Mouse (Mus musculus): ENCODE data around the gene Lamc1. TPM values are rescaled to one million over a fixed set of nuclear protein-coding genes. Genes with fewer than 3 reads are reported as not detected.

Gene Lamc1
- total and polyA plus RNA-seq, 3 experiments, result 13.1 to 174 (median 32.4) TPM

DNA sequence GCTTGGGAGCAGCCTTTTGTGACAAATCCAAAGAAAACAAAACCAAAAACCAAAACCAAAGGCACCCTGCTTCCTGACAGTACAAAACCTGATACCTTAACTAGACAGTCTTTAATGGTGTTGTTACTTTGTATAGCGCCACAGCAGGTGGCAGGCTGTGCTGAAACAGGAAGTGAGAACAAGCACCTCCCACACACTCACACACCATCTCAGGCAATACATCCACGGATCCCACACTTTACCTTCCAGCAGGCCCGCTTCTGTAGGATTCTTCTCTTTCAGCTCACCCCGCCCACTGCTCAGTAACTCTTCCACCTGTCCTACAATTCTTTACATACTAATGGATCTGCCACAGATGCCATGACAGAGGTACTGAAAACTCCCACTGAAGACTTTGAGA, 44.6 kb downstream of the Lamc1 start:
- no peak overlapping the region for H3K27ac ChIP-seq (ENCODE audit: control insufficient read depth, low read depth, low read length)
- H3K79me2 ChIP-seq (ENCODE audit: control insufficient read depth, insufficient read depth, low read length, poor library complexity), result no peaks in the 10 kb centered on the region; the same call in 1 of the 2 replicates
- DNase-seq (ENCODE audit: low read depth, low spot score), result peak; percentile 51
- peaks cover 0 to 13% of the 10 kb centered on the region in 2 experiments; a peak in 2 of 4 replicates for H3K36me3 ChIP-seq (ENCODE audit: control insufficient read depth in 1 of 2, insufficient read depth in 2 of 2, low read length in 2 of 2)
- no peaks in the 10 kb centered on the region for H3K9me3 ChIP-seq (replicated peaks; ENCODE audit: insufficient read depth, low read length)
- no peak overlapping the region for H3K9ac ChIP-seq (ENCODE audit: control insufficient read depth, low read depth, low read length, poor library complexity, severe bottlenecking)
- peaks cover 4 to 14% of the 10 kb centered on the region in 2 experiments; a peak in 3 of 4 replicates for H3K4me1 ChIP-seq (ENCODE audit: control insufficient read depth in 1 of 2, insufficient read depth in 2 of 2, low read length in 2 of 2)
- H3K4me3 ChIP-seq (ENCODE audit: control insufficient read depth in 1 of 2, insufficient read depth in 1 of 2, low read depth in 2 of 2, low read length in 2 of 2), result no peak overlapping the region
- TF ChIP-seq USF1 (IDR thresholded peaks at IDR 0.05; ENCODE audit: low read depth, low read length) (no peak), GABPA (IDR thresholded peaks at IDR 0.05; ENCODE audit: low read depth, low read length) (no peak), HCFC1 (IDR thresholded peaks at IDR 0.05; ENCODE audit: low read depth, low read length) (no peak)
- no peaks in the 10 kb centered on the region for H3K27me3 ChIP-seq (ENCODE audit: control insufficient read depth in 1 of 2, insufficient read depth in 2 of 2, low read length in 2 of 2)

DNA sequence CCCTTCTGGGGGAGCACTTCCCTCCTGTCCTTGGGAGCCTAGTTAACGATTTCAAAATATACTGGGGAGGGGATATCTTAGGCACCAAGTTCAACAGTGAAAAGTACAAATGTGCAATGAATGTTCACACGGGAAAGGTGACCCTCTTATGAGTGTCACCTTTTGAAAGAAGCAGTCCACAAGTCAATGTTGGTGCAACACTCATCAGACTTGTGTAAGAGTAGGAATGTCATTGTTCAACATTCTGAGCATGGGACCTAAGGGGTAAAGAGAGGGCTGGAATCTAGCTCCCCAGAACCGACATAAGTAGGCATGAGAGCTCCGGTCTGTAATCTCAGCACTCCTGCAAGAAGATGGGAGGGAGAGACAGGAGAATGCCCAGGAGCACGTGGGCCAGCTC, 45.1 kb downstream of the Lamc1 start:
- no peak for DNase-seq (ENCODE audit: low read depth, low spot score)
- no peak overlapping the region for H3K27ac ChIP-seq (ENCODE audit: control insufficient read depth, low read depth, low read length)
- TF ChIP-seq CHD2 (IDR thresholded peaks at IDR 0.05; ENCODE audit: low read length), result no peak
- no peak for TF ChIP-seq CTCF (IDR thresholded peaks at IDR 0.05 in 2 of 3, conservative IDR thresholded peaks at IDR 0.05 in 1 of 3; ENCODE audit: control insufficient read depth in 1 of 3, insufficient read depth in 1 of 3, low read depth in 2 of 3, low read length in 3 of 3, poor library complexity in 1 of 3, severe bottlenecking in 1 of 3)
- no peak for TF ChIP-seq SMC3 (IDR thresholded peaks at IDR 0.05; ENCODE audit: low read depth, low read length)
- TF ChIP-seq UBTF (IDR thresholded peaks at IDR 0.05; ENCODE audit: borderline replicate concordance, insufficient read depth, low read depth, low read length), result no peak
- TF ChIP-seq EP300 (IDR thresholded peaks at IDR 0.05; ENCODE audit: low read depth in 1 of 2, low read length in 2 of 2), result no peak
- no peak for TF ChIP-seq SIN3A (IDR thresholded peaks at IDR 0.05; ENCODE audit: low read length)
- no peak for TF ChIP-seq HCFC1 (IDR thresholded peaks at IDR 0.05; ENCODE audit: low read depth, low read length)
- TF ChIP-seq USF1 (IDR thresholded peaks at IDR 0.05; ENCODE audit: low read depth, low read length), result no peak
- TF ChIP-seq USF2 (IDR thresholded peaks at IDR 0.05; ENCODE audit: borderline replicate concordance in 1 of 2, insufficient read depth in 1 of 2, low read depth in 1 of 2, low read length in 2 of 2), result no peak
- TF ChIP-seq ZC3H11A (IDR thresholded peaks at IDR 0.05; ENCODE audit: low read depth, low read length), result no peak
- no peak for TF ChIP-seq RCOR1 (IDR thresholded peaks at IDR 0.05; ENCODE audit: low read depth, low read length)
- TF ChIP-seq TCF12 (IDR thresholded peaks at IDR 0.05; ENCODE audit: low read depth, low read length), result no peak
- no peak for TF ChIP-seq MAX (IDR thresholded peaks at IDR 0.05; ENCODE audit: low read length)
- H3K4me1 ChIP-seq (ENCODE audit: control insufficient read depth in 1 of 2, insufficient read depth in 2 of 2, low read length in 2 of 2), result peaks cover 5 to 17% of the 10 kb centered on the region in 2 experiments
- no peak overlapping the region for H3K9ac ChIP-seq (ENCODE audit: control insufficient read depth, low read depth, low read length, poor library complexity, severe bottlenecking)
- H3K4me3 ChIP-seq (ENCODE audit: control insufficient read depth in 1 of 2, insufficient read depth in 1 of 2, low read depth in 2 of 2, low read length in 2 of 2), result no peak overlapping the region
- no peaks in the 10 kb centered on the region for H3K9me3 ChIP-seq (replicated peaks; ENCODE audit: insufficient read depth, low read length)
- H3K79me2 ChIP-seq (ENCODE audit: control insufficient read depth, insufficient read depth, low read length, poor library complexity), result peaks cover 2% of the 10 kb centered on the region; the same call in 1 of the 2 replicates
- no peaks in the 10 kb centered on the region for H3K27me3 ChIP-seq (ENCODE audit: control insufficient read depth in 1 of 2, insufficient read depth in 2 of 2, low read length in 2 of 2)
- H3K36me3 ChIP-seq (ENCODE audit: control insufficient read depth in 1 of 2, insufficient read depth in 2 of 2, low read length in 2 of 2), result peaks cover 0 to 17% of the 10 kb centered on the region in 2 experiments; a peak in 2 of 4 replicates

- H3K9ac ChIP-seq (ENCODE audit: control insufficient read depth, low read depth, low read length, poor library complexity, severe bottlenecking), result no peak overlapping the region
- peaks cover 2% of the 10 kb centered on the region; the same call in 1 of the 2 replicates for H3K79me2 ChIP-seq (ENCODE audit: control insufficient read depth, insufficient read depth, low read length, poor library complexity)
- H3K27me3 ChIP-seq (ENCODE audit: control insufficient read depth in 1 of 2, insufficient read depth in 2 of 2, low read length in 2 of 2), result no peaks in the 10 kb centered on the region
- H3K4me3 ChIP-seq (ENCODE audit: control insufficient read depth in 1 of 2, insufficient read depth in 1 of 2, low read depth in 2 of 2, low read length in 2 of 2), result no peak overlapping the region
- H3K27ac ChIP-seq (ENCODE audit: control insufficient read depth, low read depth, low read length), result no peak overlapping the region
- H3K9me3 ChIP-seq (replicated peaks; ENCODE audit: insufficient read depth, low read length), result no peaks in the 10 kb centered on the region
- no peak for DNase-seq (ENCODE audit: low read depth, low spot score)
- no peak for TF ChIP-seq TAL1 (IDR thresholded peaks at IDR 0.05; ENCODE audit: low read length)
- H3K4me1 ChIP-seq (ENCODE audit: control insufficient read depth in 1 of 2, insufficient read depth in 2 of 2, low read length in 2 of 2), result peaks cover 10 to 18% of the 10 kb centered on the region in 2 experiments
- H3K36me3 ChIP-seq (ENCODE audit: control insufficient read depth in 1 of 2, insufficient read depth in 2 of 2, low read length in 2 of 2), result peaks cover 0 to 21% of the 10 kb centered on the region in 2 experiments; a peak in 2 of 4 replicates
Observed at GRCm38 (mm10) chr1:153286216-153286615, 46.4 kb downstream of the Lamc1 start.

All from MEL (cell line).